Mouse (Mus musculus) heart, embryonic 14.5 days (tissue): Measurements from ENCODE around the gene Gga2. TPM values are rescaled to one million over a fixed set of nuclear protein-coding genes. Genes with fewer than 3 reads are reported as not detected.

Source experiments
- ATAC-seq: fragments of 200-750 bp; cut with Nextera tagmentation; 2 replicates; pipeline ENCODE4 v1.8.0; 2017; ENCODE audit warnings: low read depth, moderate TSS enrichment; ENCODE audit not compliant: insufficient number of reproducible peaks, insufficient read depth, low FRiP score
- H3K27ac ChIP-seq, 2 experiments: fragments of 200-500 bp in 1 of 2; fragments of 300-500 bp in 1 of 2; sonication (generic) in 1 of 2; replicated peaks in 1 of 2; 2 replicates each; pipeline ENCODE4 v1.5.1; 2012 to 2014; ENCODE audit warnings: low read depth in 2 of 2, low read length in 2 of 2, control low read depth in 1 of 2, mild to moderate bottlenecking in 1 of 2, mixed read lengths in 1 of 2; ENCODE audit not compliant: control insufficient read depth in 1 of 2, insufficient read depth in 1 of 2
- H3K27me3 ChIP-seq: fragments of 300-500 bp; sonication (generic); 2 replicates; pipeline ENCODE4 v1.6.1; 2014; ENCODE audit warnings: mild to moderate bottlenecking, low read length, control low read depth; ENCODE audit not compliant: control insufficient read depth, insufficient read depth
- H3K36me3 ChIP-seq: fragments of 300-500 bp; sonication (generic); 2 replicates; pipeline ENCODE4 v1.6.1; 2014; ENCODE audit warnings: mild to moderate bottlenecking, control low read depth, low read length, mixed read lengths; ENCODE audit not compliant: control insufficient read depth, insufficient read depth
- H3K4me1 ChIP-seq, 2 experiments: fragments of 200-500 bp in 1 of 2; fragments of 300-500 bp in 1 of 2; sonication (generic) in 1 of 2; 2 replicates each; pipeline ENCODE4 v1.6.1; 2012 to 2014; ENCODE audit warnings: low read length in 2 of 2, control low read depth in 1 of 2, mixed read lengths in 1 of 2; ENCODE audit not compliant: control insufficient read depth in 2 of 2, insufficient read depth in 2 of 2
- H3K4me2 ChIP-seq: fragments of 300-500 bp; sonication (generic); 2 replicates; pipeline ENCODE4 v1.6.1; 2014; ENCODE audit warnings: mild to moderate bottlenecking, low read length
- H3K4me3 ChIP-seq, 2 experiments: fragments of 200-500 bp in 1 of 2; fragments of 300-500 bp in 1 of 2; sonication (generic) in 1 of 2; 2 replicates each; pipeline ENCODE4 v1.5.1; 2012 to 2014; ENCODE audit warnings: low read length in 2 of 2, mild to moderate bottlenecking in 2 of 2, control low read depth in 1 of 2, low read depth in 1 of 2, moderate library complexity in 1 of 2; ENCODE audit not compliant: control insufficient read depth in 1 of 2, insufficient read depth in 1 of 2
- H3K9ac ChIP-seq: fragments of 300-500 bp; sonication (generic); 2 replicates; pipeline ENCODE4 v1.6.1; 2014; ENCODE audit warnings: mild to moderate bottlenecking, low read length
- H3K9me3 ChIP-seq: fragments of 300-500 bp; sonication (generic); 2 replicates; pipeline ENCODE4 v1.6.1; 2016; ENCODE audit warnings: low read length, control low read depth; ENCODE audit not compliant: control insufficient read depth
- WGBS: fragments of 180-500 bp; shearing (Covaris S2); extraction: QIAGEN DNeasy Blood & Tissue Kit; methylation state at CpG from one replicate; pipeline ENCODE4 v1.1.7; 2014; 5-methylcytosine and 5-hydroxymethylcytosine counted together
- polyA plus RNA-seq: library from polyadenylated mRNA; unstranded; fragments of >200 nt; fragmentation: Nextera tagmentation; extraction: Ambion mirVana; gene quantifications from 2 replicates; pipeline ENCODE4 v1.2.1, GENCODE M21; 2014

The Gga2 gene
- polyA plus RNA-seq, 1 experiment from 2014 or later = 66.3 TPM

DNA sequence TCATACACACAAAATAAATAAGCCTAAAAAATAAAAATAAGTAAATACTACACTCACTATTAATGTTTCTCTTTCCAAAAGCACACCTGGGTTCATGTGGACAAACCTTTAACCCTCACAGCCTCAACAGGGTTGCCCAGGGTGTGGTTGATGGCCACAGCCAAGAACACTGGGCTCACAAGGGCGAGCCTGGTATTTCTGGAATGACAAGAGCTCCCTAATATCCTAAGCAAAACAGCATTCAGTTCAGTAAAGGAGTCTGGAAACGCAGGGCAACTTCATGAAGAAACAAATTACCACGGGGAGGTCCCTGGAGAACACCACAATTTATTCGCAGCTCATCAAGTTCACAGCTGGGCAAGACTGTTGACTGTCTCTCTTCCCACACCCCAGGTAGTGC, 73.5 kb downstream of the Gga2 start:
- H3K4me2 ChIP-seq = no peak overlapping the region
- no peak overlapping the region for H3K27ac ChIP-seq
- H3K27me3 ChIP-seq = no peaks in the 10 kb centered on the region
- no peak overlapping the region for H3K4me3 ChIP-seq
- WGBS = 50% methylated on average over 4 of the region's 4 CpGs
- no peak for ATAC-seq
- peaks cover 0 to 5% of the 10 kb centered on the region in 2 experiments; a peak in 1 of 4 replicates for H3K4me1 ChIP-seq
- no peaks in the 10 kb centered on the region for H3K9me3 ChIP-seq
- H3K9ac ChIP-seq = no peak overlapping the region
- peaks cover 12% of the 10 kb centered on the region for H3K36me3 ChIP-seq

- Histone ChIP-seq H3K27me3 (no peaks in the 10 kb centered on the region), H3K4me2 (no peak overlapping the region), H3K4me3 (no peak overlapping the region), H3K9me3 (no peaks in the 10 kb centered on the region), H3K4me1 (peaks cover 9 to 11% of the 10 kb centered on the region in 2 experiments; a peak in 3 of 4 replicates), H3K27ac (no peak overlapping the region), H3K36me3 (peaks cover 10% of the 10 kb centered on the region), H3K9ac (no peak overlapping the region)
- 76% methylated on average over 5 of the region's 5 CpGs for whole genome bisulfite sequencing
- ATAC-seq = no peak
These were observed 74.8 kb downstream of the Gga2 start for GRCm38 (mm10) chr7:121946196-121946595.

DNA sequence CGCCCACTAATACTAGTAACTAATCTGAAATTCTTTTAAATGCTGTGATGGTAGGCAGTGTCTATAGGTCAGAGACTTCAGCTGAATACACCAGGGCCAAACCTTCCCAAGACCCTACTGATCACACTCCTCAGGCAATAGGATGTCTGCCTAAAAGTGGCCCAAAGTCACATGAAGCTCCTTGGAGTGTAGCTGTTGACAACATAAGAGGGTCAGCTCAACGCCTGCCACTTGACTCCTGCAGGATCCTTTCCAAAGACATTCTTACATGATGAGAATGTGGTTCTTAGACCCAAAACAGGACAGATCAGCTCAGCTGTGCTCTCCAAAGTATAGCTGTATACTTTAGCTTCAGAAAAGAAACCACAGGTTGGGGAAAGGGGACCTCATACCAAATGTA, 78.7 kb downstream of the Gga2 start:
- H3K36me3 ChIP-seq = 0 out of 2 replicates have a peak, but pooled peaks cover 4% of the 10 kb centered on the region
- 68% methylated on average over 2 of the region's 2 CpGs for WGBS
- no peaks in the 10 kb centered on the region for H3K9me3 ChIP-seq
- H3K27me3 ChIP-seq = no peaks in the 10 kb centered on the region
- H3K4me3 ChIP-seq = no peak overlapping the region
- peaks cover 9 to 31% of the 10 kb centered on the region in 2 experiments for H3K4me1 ChIP-seq
- ATAC-seq = peak; percentile 54; the same call in 1 of the 2 replicates
- H3K9ac ChIP-seq = no peak overlapping the region
- H3K27ac ChIP-seq = no peak overlapping the region
- no peak overlapping the region for H3K4me2 ChIP-seq

- no peak overlapping the region for H3K27ac ChIP-seq
- 0 out of 2 replicates have a peak, but pooled peaks cover 4% of the 10 kb centered on the region for H3K36me3 ChIP-seq
- no peak overlapping the region for H3K4me3 ChIP-seq
- no peak overlapping the region for H3K9ac ChIP-seq
- H3K4me1 ChIP-seq = peaks cover 15 to 39% of the 10 kb centered on the region in 2 experiments
- no peaks in the 10 kb centered on the region for H3K9me3 ChIP-seq
- WGBS = 79% methylated on average over 3 of the region's 3 CpGs
- H3K27me3 ChIP-seq = no peaks in the 10 kb centered on the region
- no peak overlapping the region for H3K4me2 ChIP-seq
- ATAC-seq = no peak
These were observed 79.4 kb downstream of the Gga2 start for GRCm38 (mm10) chr7:121941640-121942039.

- 61% methylated on average over 3 of the region's 3 CpGs for WGBS
- Histone ChIP-seq H3K4me1 (peaks cover 20 to 45% of the 10 kb centered on the region in 2 experiments), H3K27me3 (no peaks in the 10 kb centered on the region), H3K36me3 (0 out of 2 replicates have a peak, but pooled peaks cover 4% of the 10 kb centered on the region), H3K9ac (0 out of 2 replicates have a peak overlapping the region, but pooled peaks have one; percentile 11), H3K4me2 (no peak overlapping the region), H3K4me3 (no peak overlapping the region), H3K9me3 (no peaks in the 10 kb centered on the region), H3K27ac (no peak overlapping the region)
- ATAC-seq = no peak
These were observed 80.0 kb downstream of the Gga2 start for GRCm38 (mm10) chr7:121941016-121941415.

- no peaks in the 10 kb centered on the region for H3K27me3 ChIP-seq
- H3K36me3 ChIP-seq = 0 out of 2 replicates have a peak, but pooled peaks cover 12% of the 10 kb centered on the region
- H3K4me2 ChIP-seq = no peak overlapping the region
- no peak overlapping the region for H3K9ac ChIP-seq
- no peak for ATAC-seq
- peaks cover 25 to 51% of the 10 kb centered on the region in 2 experiments for H3K4me1 ChIP-seq
- no peaks in the 10 kb centered on the region for H3K9me3 ChIP-seq
- WGBS = 30% methylated on average over 4 of the region's 4 CpGs
- H3K4me3 ChIP-seq = no peak overlapping the region
- H3K27ac ChIP-seq = no peak overlapping the region
These were observed 81.3 kb downstream of the Gga2 start for GRCm38 (mm10) chr7:121939729-121940128.

- no peaks in the 10 kb centered on the region for H3K27me3 ChIP-seq
- no peak overlapping the region for H3K27ac ChIP-seq
- no peak overlapping the region for H3K9ac ChIP-seq
- no peak overlapping the region for H3K4me3 ChIP-seq
- ATAC-seq = no peak
- no peaks in the 10 kb centered on the region for H3K9me3 ChIP-seq
- no peak overlapping the region for H3K4me2 ChIP-seq
- H3K36me3 ChIP-seq = 0 out of 2 replicates have a peak, but pooled peaks cover 12% of the 10 kb centered on the region
- H3K4me1 ChIP-seq = peaks cover 25 to 51% of the 10 kb centered on the region in 2 experiments
- 66% methylated on average over 6 of the region's 6 CpGs for WGBS
These were observed 81.8 kb downstream of the Gga2 start for GRCm38 (mm10) chr7:121939244-121939643.
